Mouse (Mus musculus) adrenal gland, postnatal 25 days (tissue): ENCODE measurements around the gene Arpc3. TPM values are rescaled to one million over a fixed set of nuclear protein-coding genes. Genes with fewer than 3 reads are reported as not detected.

Experiments
- total RNA-seq: library from RNA; stranded (reverse); gene quantifications from 2 replicates; pipeline ENCODE4 v1.2.3, GENCODE M21; 2021

Gene Arpc3
- total RNA-seq, 1 experiment from 2014 or later = 218 TPM

Other genes with a start within 250 kb of the Arpc3 start
- gene Ppp1cc, start 233.6 kb upstream of the Arpc3 start, total RNA-seq = 182 and 186 TPM in 2 replicates
- 0.81 and 1.9 TPM in 2 replicates for gene Hvcn1, start 185.1 kb upstream of the Arpc3 start, total RNA-seq
- gene Tctn1, start 127.4 kb upstream of the Arpc3 start, total RNA-seq = 16.5 and 19.0 TPM in 2 replicates
- 48.2 and 52.6 TPM in 2 replicates for gene Pptc7, start 107.5 kb upstream of the Arpc3 start, total RNA-seq
- gene Rad9b, start 37.6 kb upstream of the Arpc3 start, total RNA-seq = 3.9 and 5.1 TPM in 2 replicates
- gene Vps29, start 37.5 kb upstream of the Arpc3 start, total RNA-seq = 123 and 135 TPM in 2 replicates
- 38.2 and 42.6 TPM in 2 replicates for gene Gpn3, start 20.0 kb upstream of the Arpc3 start, total RNA-seq
- gene Fam216a, start 19.5 kb upstream of the Arpc3 start, total RNA-seq = 31.3 and 32.1 TPM in 2 replicates
- 43.6 and 46.0 TPM in 2 replicates for gene Anapc7, start 29.8 kb downstream of the Arpc3 start, total RNA-seq
- gene Atp2a2, start 110.3 kb downstream of the Arpc3 start, total RNA-seq = 176 and 179 TPM in 2 replicates
- gene Ift81, start 222.6 kb downstream of the Arpc3 start, total RNA-seq = 9.4 and 14.6 TPM in 2 replicates